Mouse (Mus musculus): ENCODE data around the gene Fam120a.

DNA sequence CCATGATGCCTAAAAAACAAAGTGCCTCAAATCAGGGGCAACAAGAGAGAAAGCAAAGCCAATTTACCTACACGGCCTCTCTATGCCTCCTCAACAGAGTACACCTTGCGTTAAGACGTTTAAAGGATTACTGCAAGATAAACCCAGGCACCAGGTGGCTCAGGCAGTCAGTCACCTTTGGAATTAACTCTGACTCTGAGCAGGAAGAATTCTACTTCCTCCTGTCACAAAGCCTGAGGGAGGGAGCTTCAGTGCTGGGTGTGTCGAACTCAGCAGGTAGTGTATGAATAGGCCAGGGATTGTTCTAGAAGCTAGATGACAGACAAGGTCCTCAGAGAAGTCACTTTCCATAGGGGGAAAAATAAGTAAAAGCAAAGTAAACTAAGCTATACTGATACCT, 9.2 kb downstream of the Fam120a start:
- TF ChIP-seq CTCF (IDR thresholded peaks at IDR 0.05; ENCODE audit: borderline replicate concordance, extremely low read depth, insufficient read depth, insufficient read length): no peak
- no peak for TF ChIP-seq POLR2A (IDR thresholded peaks at IDR 0.05; ENCODE audit: borderline replicate concordance, extremely low read depth, insufficient read depth, insufficient read length, poor library complexity, severe bottlenecking)

All from brain, embryonic 14.5 days (tissue).